Mouse (Mus musculus) CH12.LX (cell line): ENCODE data around the gene Cdc34. TPM values are rescaled to one million over a fixed set of nuclear protein-coding genes. Genes with fewer than 3 reads are reported as not detected.
A peak's percentile ranks its signal among the peaks of the same experiment; 100 is the strongest.

Source experiments
- DNase-seq: peaks from one replicate; pipeline ENCODE4 v3.0.0-alpha.2; 2013; ENCODE audit errors: extremely low read depth
- H3K27ac ChIP-seq: 2 replicates; pipeline ENCODE4 v1.5.1; 2012; ENCODE audit warnings: low read depth, mild to moderate bottlenecking, control low read depth, moderate library complexity; ENCODE audit not compliant: insufficient read depth
- H3K27me3 ChIP-seq: replicated peaks from 2 replicates; pipeline ENCODE3; 2012; ENCODE audit warnings: inconsistent platforms
- H3K36me3 ChIP-seq, 2 experiments: replicated peaks in 1 of 2; 2 replicates each; pipeline versions ENCODE3 to v1.6.1; 2012; ENCODE audit warnings: inconsistent platforms in 1 of 2, low read length in 1 of 2, mild to moderate bottlenecking in 1 of 2, mixed read lengths in 1 of 2, moderate library complexity in 1 of 2; ENCODE audit not compliant: control insufficient read depth in 1 of 2, insufficient read depth in 1 of 2
- H3K4me1 ChIP-seq, 2 experiments: 2 replicates each; pipeline ENCODE4 v1.6.1; 2012; ENCODE audit warnings: inconsistent platforms in 1 of 2, moderate library complexity in 1 of 2; ENCODE audit not compliant: insufficient read depth in 2 of 2, control insufficient read depth in 1 of 2
- H3K4me2 ChIP-seq: 2 replicates; pipeline ENCODE4 v1.6.1; 2012; ENCODE audit warnings: low read depth, mild to moderate bottlenecking, control low read depth; ENCODE audit not compliant: poor library complexity, insufficient read depth, severe bottlenecking
- H3K4me3 ChIP-seq, 3 experiments: fragments of 150-350 bp in 1 of 3; sonication (generic) in 1 of 3; replicated peaks in 1 of 3; 2 replicates each; pipeline versions ENCODE3 to v1.5.1; 2011 to 2012; ENCODE audit warnings: low read depth in 2 of 3, low read length in 2 of 3, mild to moderate bottlenecking in 2 of 3, moderate library complexity in 2 of 3, control low read depth in 1 of 3, improper control_type of control experiment in 1 of 3, inconsistent platforms in 1 of 3, mixed read lengths in 1 of 3; ENCODE audit not compliant: poor library complexity in 1 of 3
- H3K79me2 ChIP-seq: replicated peaks from 2 replicates; pipeline ENCODE4 v1.6.1; 2012; ENCODE audit warnings: mild to moderate bottlenecking, moderate library complexity; ENCODE audit not compliant: control insufficient read depth, poor library complexity, insufficient read depth, severe bottlenecking; ENCODE audit errors: extremely low read depth
- H3K9ac ChIP-seq: 2 replicates; pipeline ENCODE4 v1.6.1; 2012; ENCODE audit warnings: low read depth, mild to moderate bottlenecking, control low read depth, moderate library complexity; ENCODE audit not compliant: insufficient read depth
- H3K9me3 ChIP-seq: replicated peaks from 2 replicates; pipeline ENCODE3; 2012; ENCODE audit warnings: low read length, inconsistent platforms, mixed read lengths
- EP300 ChIP-seq: IDR thresholded peaks from 2 replicates; pipeline ENCODE4 v1.6.1; 2011; ENCODE audit warnings: low read length, improper control_type of control experiment
- ETS1 ChIP-seq: conservative IDR thresholded peaks from 2 replicates; pipeline ENCODE4 v1.6.1; 2012; ENCODE audit warnings: low read depth, mild to moderate bottlenecking, inconsistent platforms, low read length, improper control_type of control experiment, moderate library complexity
- HCFC1 ChIP-seq: IDR thresholded peaks from 2 replicates; pipeline ENCODE4 v1.6.1; 2012; ENCODE audit warnings: low read depth, mild to moderate bottlenecking, inconsistent platforms, low read length, improper control_type of control experiment
- IRF4 ChIP-seq: IDR thresholded peaks from 2 replicates; pipeline ENCODE4 v1.6.1; 2014; ENCODE audit warnings: low read depth, mild to moderate bottlenecking, inconsistent platforms, low read length, improper control_type of control experiment
- MAX ChIP-seq: IDR thresholded peaks from 2 replicates; pipeline ENCODE4 v1.6.1; 2011; ENCODE audit warnings: low read length, improper control_type of control experiment
- MAZ ChIP-seq: IDR thresholded peaks from 2 replicates; pipeline ENCODE4 v1.6.1; 2012; ENCODE audit warnings: low read depth, mild to moderate bottlenecking, inconsistent platforms, low read length, improper control_type of control experiment, moderate library complexity
- MYC ChIP-seq: IDR thresholded peaks from 2 replicates; pipeline ENCODE4 v1.6.1; 2011; ENCODE audit warnings: low read depth, mild to moderate bottlenecking, improper control_type of control experiment, low read length
- NELFE ChIP-seq: IDR thresholded peaks from 2 replicates; pipeline ENCODE4 v1.6.1; 2011; ENCODE audit warnings: low read depth, low read length, improper control_type of control experiment
- PAX5 ChIP-seq: IDR thresholded peaks from 2 replicates; pipeline ENCODE4 v1.6.1; 2012; ENCODE audit warnings: low read length, inconsistent platforms, mixed read lengths
- POLR2AphosphoS2 ChIP-seq: IDR thresholded peaks from 2 replicates; pipeline ENCODE4 v1.6.1; 2011; ENCODE audit warnings: low read depth, low read length, improper control_type of control experiment
- RCOR1 ChIP-seq: conservative IDR thresholded peaks from 2 replicates; pipeline ENCODE4 v1.6.1; 2012; ENCODE audit warnings: low read depth, mild to moderate bottlenecking, inconsistent platforms, low read length, improper control_type of control experiment
- TBP ChIP-seq: conservative IDR thresholded peaks from 2 replicates; pipeline ENCODE4 v1.6.1; 2011; ENCODE audit warnings: low read depth, low read length, improper control_type of control experiment
- TCF12 ChIP-seq: IDR thresholded peaks from 2 replicates; pipeline ENCODE4 v1.6.1; 2014; ENCODE audit warnings: low read depth, mild to moderate bottlenecking, inconsistent platforms, low read length, improper control_type of control experiment
- ZMIZ1 ChIP-seq: IDR thresholded peaks from 2 replicates; pipeline ENCODE4 v1.6.1; 2012; ENCODE audit warnings: low read depth, mild to moderate bottlenecking, inconsistent platforms, low read length, improper control_type of control experiment
- dilution Hi-C: fragments of 300-500 bp; cut with MboI; formaldehyde crosslinking; loops from 2 replicates; pipeline ENCODE4 v1.14.3; 2020; ENCODE audit warnings: low sequenced_read_pairs; ENCODE audit not compliant: extremely low pct_unique_long_range_greater_than_20kb, extremely low pct_ligation_motif_present
- in situ Hi-C: fragments of 300-500 bp; cut with MboI; formaldehyde crosslinking; loops from 3 replicates; pipeline ENCODE4 v1.14.3; 2019; ENCODE audit warnings: low sequenced_read_pairs, low pct_ligation_motif_present, low pct_unique_long_range_greater_than_20kb, mixed read lengths
- polyA plus RNA-seq: library from polyadenylated mRNA; unstranded; fragments of >175 nt; gene quantifications from 2 replicates; pipeline ENCODE4 v1.2.1, GENCODE M21; 2012; ENCODE audit warnings: low read depth; ENCODE audit not compliant: insufficient read length
- total RNA-seq, 2 experiments: library from RNA; depleted of rRNA; stranded (reverse); fragments of 300-350 nt in 1 of 2; fragments of >200 nt in 1 of 2; gene quantifications; 2 replicates each; pipeline ENCODE4 v1.2.3; 2012 to 2014

The Cdc34 gene
- total and polyA plus RNA-seq, 3 experiments: 314 to 335 (median 331) TPM

GRCm38 (mm10) chr10:79716254-79716987 is 34.4 kb downstream of the Cdc34 start, which contains the start of gene Hcn2:
Gene Hcn2 (plus strand): TSS chr10:79716634.
- peaks cover 7 to 11% of the 10 kb centered on the region in 2 experiments for H3K36me3 ChIP-seq
- H3K4me3 ChIP-seq: peak within 1 kb of the TSS in 2 of 3 experiments; percentile 33 to 54
- peaks cover 8 to 9% of the 10 kb centered on the region in 2 experiments for H3K4me1 ChIP-seq
- peaks cover 65% of the 10 kb centered on the region for H3K27me3 ChIP-seq
- peaks cover 3% of the 10 kb centered on the region for H3K9me3 ChIP-seq
- in situ Hi-C loops: no loop called here
- dilution Hi-C loops: no loop called here
- H3K9ac ChIP-seq: peak within 1 kb of the TSS; percentile 35; the same call in 1 of the 2 replicates
- no peak for DNase-seq
- TF ChIP-seq POLR2AphosphoS2 (no peak), PAX5 (no peak), ETS1 (no peak), RCOR1 (no peak), MYC (no peak), IRF4 (no peak), MAZ (no peak), TBP (no peak), HCFC1 (no peak), TCF12 (no peak)
- peak within 1 kb of the TSS; percentile 76 for H3K4me2 ChIP-seq
- H3K27ac ChIP-seq: no peak within 1 kb of the TSS
- H3K79me2 ChIP-seq: no peaks in the 10 kb centered on the region

GRCm38 (mm10) chr10:79716988-79717355 is 35.0 kb downstream of the Cdc34 start:
- in situ Hi-C loops: no loop called here
- Histone ChIP-seq H3K9me3 (peaks cover 3% of the 10 kb centered on the region), H3K36me3 (peaks cover 2 to 6% of the 10 kb centered on the region in 2 experiments), H3K4me3 (peak overlapping the region in 2 of 3 experiments; percentile 33 to 54), H3K4me1 (peaks cover 8 to 10% of the 10 kb centered on the region in 2 experiments), H3K79me2 (no peaks in the 10 kb centered on the region), H3K27me3 (peaks cover 71% of the 10 kb centered on the region), H3K9ac (peak overlapping the region; percentile 35; the same call in 1 of the 2 replicates), H3K4me2 (peak overlapping the region; percentile 76), H3K27ac (no peak overlapping the region)
- DNase-seq: no peak
- TF ChIP-seq MAX: no peak
- TF ChIP-seq PAX5: no peak
- TF ChIP-seq EP300: no peak
- no peak for TF ChIP-seq ZMIZ1
- no peak for TF ChIP-seq NELFE
- dilution Hi-C loops: no loop called here
